Mouse (Mus musculus) heart, postnatal 0 days (tissue): Measurements from ENCODE around the gene Bpifa2.

Source experiments
- CTCF ChIP-seq: IDR thresholded peaks from 2 replicates; pipeline ENCODE4 v1.5.1; 2016; ENCODE audit warnings: antibody characterized with exemption, control low read depth, low read depth
- EP300 ChIP-seq: IDR thresholded peaks from 2 replicates; pipeline ENCODE4 v1.6.1; 2016; ENCODE audit warnings: antibody characterized with exemption, low read depth

- TF ChIP-seq CTCF (no peak), EP300 (no peak)
Observed at GRCm38 (mm10) chr2:153962821-153963331, 45.2 kb upstream of the Bpifa2 start.
